Mouse (Mus musculus) cortical plate, adult 2 months (tissue): ENCODE measurements around the gene Trp73. TPM values are rescaled to one million over a fixed set of nuclear protein-coding genes. Genes with fewer than 3 reads are reported as not detected.

Source experiments
- H3K27ac ChIP-seq: fragments of 200-500 bp; 2 replicates; pipeline ENCODE4 v1.5.1; 2012; ENCODE audit warnings: low read length, control low read depth, inconsistent platforms; ENCODE audit not compliant: insufficient read depth
- H3K4me1 ChIP-seq: fragments of 200-500 bp; 2 replicates; pipeline ENCODE4 v1.6.1; 2011; ENCODE audit warnings: low read length; ENCODE audit not compliant: control insufficient read depth, insufficient read depth
- H3K4me3 ChIP-seq: fragments of 200-500 bp; 2 replicates; pipeline ENCODE4 v1.5.1; 2011; ENCODE audit warnings: mild to moderate bottlenecking, low read length, control low read depth; ENCODE audit not compliant: insufficient read depth
- CTCF ChIP-seq: fragments of 200-500 bp; IDR thresholded peaks from 2 replicates; pipeline ENCODE4 v1.5.1; 2011; ENCODE audit warnings: mild to moderate bottlenecking, control low read depth, low read length; ENCODE audit not compliant: insufficient read depth; ENCODE audit errors: extremely low read depth
- POLR2A ChIP-seq: fragments of 200-500 bp; IDR thresholded peaks from 2 replicates; pipeline ENCODE4 v1.6.1; 2011; ENCODE audit warnings: mild to moderate bottlenecking, low read length, control low read depth; ENCODE audit not compliant: insufficient read depth; ENCODE audit errors: extremely low read depth
- polyA plus RNA-seq: library from polyadenylated mRNA; depleted of rRNA; stranded (reverse); fragments of >200 nt; gene quantifications from 2 replicates; pipeline ENCODE4 v1.2.3, GENCODE M21; 2012

Gene Trp73
- polyA plus RNA-seq, 1 experiment = 0.54 TPM

DNA sequence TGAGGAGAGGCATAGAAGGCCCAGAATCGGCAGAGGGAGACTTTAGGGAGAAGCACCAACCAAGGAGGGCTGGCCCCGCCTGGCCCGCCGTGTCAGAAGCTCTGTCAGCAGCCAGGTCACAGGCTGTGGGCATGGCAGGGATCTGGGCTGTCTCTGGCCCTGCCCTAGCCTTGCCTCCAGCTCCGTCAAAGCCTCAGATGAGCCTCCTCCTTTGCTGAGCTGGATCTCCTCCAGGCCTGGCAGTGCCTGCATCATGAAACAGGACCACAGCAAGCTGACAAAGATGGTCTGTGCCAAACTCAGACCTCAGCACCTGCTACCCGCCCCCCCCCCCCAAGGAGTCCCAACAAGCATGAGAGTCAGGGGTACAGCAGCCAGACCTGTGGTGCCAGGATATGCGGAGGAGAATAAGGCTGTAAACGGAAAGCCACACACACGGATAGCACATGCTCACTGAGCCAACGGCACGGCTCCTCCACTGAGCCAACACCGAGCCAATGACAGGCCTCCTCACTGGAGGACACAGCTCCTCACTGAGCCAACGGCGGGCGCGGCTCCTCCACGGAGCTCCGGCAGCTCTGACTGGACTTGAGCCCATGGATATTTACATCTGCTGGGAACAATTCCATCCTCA, 30.7 kb downstream of the Trp73 start:
- Histone ChIP-seq H3K27ac (no peak overlapping the region), H3K4me1 (no peaks in the 10 kb centered on the region), H3K4me3 (no peak overlapping the region)
- TF ChIP-seq POLR2A (peak; percentile 40; the same call in 1 of the 2 replicates), CTCF (no peak)

DNA sequence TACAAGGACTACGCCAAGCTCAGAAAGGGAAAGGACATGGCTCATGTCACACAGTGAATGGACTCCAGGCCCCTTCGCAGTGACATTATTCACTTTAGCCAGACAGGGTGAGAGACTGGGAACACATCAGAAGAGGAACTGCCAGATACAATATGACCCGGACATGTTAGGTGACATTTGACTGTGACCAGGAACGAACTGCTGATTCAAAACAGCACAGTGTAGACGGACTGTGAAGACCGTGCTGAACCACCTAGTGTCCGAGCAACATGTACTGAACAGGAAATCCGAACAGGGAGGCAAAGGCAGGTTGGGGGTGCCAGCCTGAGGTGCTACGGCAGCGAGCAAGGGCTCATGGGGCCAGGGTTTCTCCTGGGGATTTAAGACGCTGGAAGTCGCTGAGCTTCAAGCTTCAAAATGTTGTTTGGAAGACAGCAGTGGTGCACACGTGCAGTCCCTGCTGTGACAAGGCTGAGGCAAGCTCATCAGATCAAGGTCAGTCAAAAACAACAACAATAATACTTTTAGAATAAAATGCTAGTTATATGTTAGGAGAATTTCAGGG, 33.4 kb downstream of the Trp73 start:
- H3K4me3 ChIP-seq = no peak overlapping the region
- TF ChIP-seq POLR2A = no peak
- TF ChIP-seq CTCF = no peak
- no peak overlapping the region for H3K27ac ChIP-seq
- peaks cover 1% of the 10 kb centered on the region; the same call in 1 of the 2 replicates for H3K4me1 ChIP-seq

DNA sequence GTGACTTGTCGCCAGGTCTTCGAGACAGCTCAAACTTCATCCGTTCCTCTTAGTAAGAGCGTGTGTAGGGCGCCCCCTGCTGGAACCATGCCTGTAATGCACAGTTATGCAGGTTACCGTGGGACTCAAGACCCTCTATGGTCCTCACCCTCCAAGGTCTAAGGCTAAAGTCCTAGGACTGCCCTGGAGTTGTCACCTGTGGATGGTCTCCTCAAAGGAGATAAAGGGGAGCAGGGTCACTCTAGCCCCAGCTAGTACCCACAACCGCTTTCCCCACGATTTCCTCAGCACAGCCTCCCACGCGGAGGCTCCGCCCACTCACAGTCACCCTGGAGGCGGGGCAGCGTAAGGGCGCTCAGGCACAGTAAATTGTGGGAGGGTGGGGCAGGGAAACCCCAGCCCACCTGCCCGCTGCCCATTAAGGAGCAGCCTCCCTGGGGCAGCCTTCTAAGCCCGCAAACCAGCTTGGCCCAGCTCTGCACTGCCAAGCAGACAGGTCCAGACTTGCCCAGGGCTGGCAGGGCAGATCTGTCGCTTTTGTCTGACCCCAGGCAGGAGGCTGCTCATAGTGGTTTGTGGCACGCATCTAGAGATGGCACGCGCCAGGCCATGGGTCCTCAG, 34.5 kb downstream of the Trp73 start:
- Histone ChIP-seq H3K27ac (no peak overlapping the region), H3K4me1 (peaks cover 1% of the 10 kb centered on the region; the same call in 1 of the 2 replicates), H3K4me3 (no peak overlapping the region)
- TF ChIP-seq POLR2A (no peak), CTCF (peak; percentile 91)

DNA sequence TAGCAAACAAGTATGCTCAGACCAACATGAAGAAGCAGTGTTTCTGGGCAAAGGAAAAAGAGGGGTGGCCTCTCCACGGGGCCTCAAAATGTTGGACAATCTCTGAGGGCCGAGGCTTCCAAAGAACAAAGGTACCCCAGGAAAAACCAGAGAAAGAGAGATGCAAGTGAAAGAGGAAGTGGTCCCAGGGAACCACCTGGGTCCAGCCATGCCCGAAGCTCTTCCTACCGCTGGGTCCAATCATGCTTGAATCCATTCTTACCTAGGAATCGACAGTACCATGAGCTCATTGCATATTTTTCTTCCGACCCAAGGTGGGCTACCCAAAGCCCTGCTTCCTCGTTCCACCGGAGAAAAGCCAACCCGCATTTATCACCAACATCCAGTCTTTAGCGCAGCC, 36.1 kb downstream of the Trp73 start:
- no peak for TF ChIP-seq POLR2A
- TF ChIP-seq CTCF = no peak
- H3K27ac ChIP-seq = no peak overlapping the region
- no peak overlapping the region for H3K4me3 ChIP-seq

GRCm38 (mm10) chr4:154103386-154103785, 36.6 kb downstream of the Trp73 start:
- Histone ChIP-seq H3K4me1 (peaks cover 1% of the 10 kb centered on the region; the same call in 1 of the 2 replicates), H3K4me3 (no peak overlapping the region), H3K27ac (no peak overlapping the region)
- no peak for TF ChIP-seq POLR2A
- TF ChIP-seq CTCF = no peak

More for the DNA sequence above, 36.1 kb downstream of the Trp73 start:
- peaks cover 1% of the 10 kb centered on the region; the same call in 1 of the 2 replicates for H3K4me1 ChIP-seq

DNA sequence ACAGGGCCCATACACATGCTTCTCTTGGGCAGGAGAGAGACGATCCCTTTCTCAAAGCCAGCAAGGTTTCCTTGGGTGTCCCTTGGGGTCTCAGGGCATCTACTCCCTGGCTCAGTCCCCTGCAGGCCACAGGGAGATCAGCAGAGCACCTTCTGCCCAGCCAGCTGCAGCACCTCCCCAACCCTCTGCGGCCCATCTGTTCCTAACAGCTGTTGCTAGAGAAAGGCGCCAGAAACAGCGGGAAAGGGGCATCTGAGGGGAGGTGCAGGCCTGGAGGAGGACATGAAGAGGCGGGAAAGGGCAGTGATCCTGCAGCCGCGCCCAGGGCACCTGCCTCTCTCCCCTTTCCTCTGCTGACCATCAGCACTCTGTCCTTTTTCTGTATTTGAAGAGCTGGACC, 40.6 kb downstream of the Trp73 start:
- H3K27ac ChIP-seq = no peak overlapping the region
- peaks cover 1% of the 10 kb centered on the region; the same call in 1 of the 2 replicates for H3K4me1 ChIP-seq
- no peak overlapping the region for H3K4me3 ChIP-seq
- TF ChIP-seq CTCF (no peak), POLR2A (no peak)

DNA sequence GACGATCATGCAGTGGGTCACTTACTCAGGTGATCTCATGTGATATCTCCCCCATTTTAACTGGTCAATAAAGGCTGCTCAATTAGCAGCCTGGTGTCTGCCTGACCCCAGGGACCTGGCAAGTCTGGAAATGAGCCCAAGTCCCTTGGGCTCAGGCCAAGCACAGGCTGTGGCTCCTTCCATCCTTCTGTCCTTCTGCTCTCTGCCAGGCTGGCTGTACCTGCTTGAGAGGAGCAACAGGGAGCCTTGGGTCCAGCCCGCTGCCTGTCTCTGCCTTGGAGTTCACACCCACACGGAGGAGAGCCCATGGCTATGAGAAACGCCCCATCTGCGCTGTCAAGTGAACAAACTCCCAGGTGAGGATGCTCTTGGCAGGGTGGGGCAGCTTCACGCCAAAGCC, 43.9 kb downstream of the Trp73 start:
- no peak overlapping the region for H3K4me3 ChIP-seq
- no peaks in the 10 kb centered on the region for H3K4me1 ChIP-seq
- TF ChIP-seq CTCF (no peak), POLR2A (no peak)
- no peak overlapping the region for H3K27ac ChIP-seq

DNA sequence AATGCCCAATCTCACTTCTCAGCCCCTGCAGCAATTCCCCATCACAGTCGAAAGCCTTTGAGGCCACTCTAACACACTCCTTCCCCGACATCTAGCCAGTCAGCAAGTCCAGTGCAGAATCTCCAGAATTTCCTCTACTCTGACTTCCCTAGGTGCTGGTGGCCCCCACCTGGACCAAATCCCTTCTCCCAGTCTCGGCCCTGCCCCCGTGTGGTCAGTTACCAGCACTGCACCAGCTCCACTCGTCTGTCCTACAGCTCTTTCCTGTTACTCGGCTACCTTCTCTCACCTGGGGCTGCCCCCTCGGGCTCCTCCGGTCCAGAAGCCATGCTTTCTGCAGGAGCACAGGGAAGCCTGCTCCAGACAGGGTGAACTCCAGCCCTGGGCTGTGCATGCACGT, 46.8 kb downstream of the Trp73 start:
- no peak overlapping the region for H3K4me3 ChIP-seq
- TF ChIP-seq CTCF = peak; percentile 56
- TF ChIP-seq POLR2A = no peak

GRCm38 (mm10) chr4:154091356-154091755, 48.7 kb downstream of the Trp73 start:
- TF ChIP-seq POLR2A (no peak), CTCF (no peak)
- no peak overlapping the region for H3K4me3 ChIP-seq
- H3K27ac ChIP-seq = no peak overlapping the region
- H3K4me1 ChIP-seq = no peaks in the 10 kb centered on the region

More for the DNA sequence above, 46.8 kb downstream of the Trp73 start:
- Histone ChIP-seq H3K27ac (no peak overlapping the region), H3K4me1 (no peaks in the 10 kb centered on the region)

DNA sequence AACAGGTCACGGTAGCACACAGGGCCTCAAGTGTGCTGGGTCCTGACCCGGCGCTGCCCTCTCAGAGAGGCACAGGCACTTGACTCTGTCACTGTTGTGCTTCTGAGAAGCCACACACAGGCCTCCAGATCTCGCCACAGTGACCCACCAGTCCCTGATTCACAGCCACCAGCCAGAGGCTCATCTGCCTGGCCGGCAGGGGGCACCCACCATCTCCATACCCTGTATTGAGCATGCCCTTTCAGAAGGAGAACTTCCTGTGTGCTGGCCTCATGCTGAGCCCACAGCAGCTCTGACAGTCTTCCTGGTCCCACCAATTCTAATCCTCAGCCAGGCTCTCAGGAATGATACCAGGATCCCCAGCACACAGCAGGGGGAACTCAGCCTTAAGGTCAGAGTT, 50.8 kb downstream of the Trp73 start:
- no peaks in the 10 kb centered on the region for H3K4me1 ChIP-seq
- no peak for TF ChIP-seq POLR2A
- TF ChIP-seq CTCF = no peak
- no peak overlapping the region for H3K27ac ChIP-seq
- no peak overlapping the region for H3K4me3 ChIP-seq
